Mouse (Mus musculus) testis, adult 2 months (tissue): ENCODE measurements around the gene Vmn2r91. TPM values are rescaled to one million over a fixed set of nuclear protein-coding genes. Genes with fewer than 3 reads are reported as not detected.
"Not testable (repeated sequence)": the region's sequence is repeated elsewhere in the genome, so short reads cannot be mapped to it uniquely, and the experiment has no call there.

ENCODE experiments used
- H3K27ac ChIP-seq: fragments of 200-500 bp; 2 replicates; pipeline ENCODE4 v1.5.1; 2012; ENCODE audit warnings: low read depth, low read length; ENCODE audit not compliant: control insufficient read depth, insufficient read depth
- H3K27me3 ChIP-seq: fragments of 200-500 bp; 2 replicates; pipeline ENCODE4 v1.6.1; 2012; ENCODE audit warnings: mild to moderate bottlenecking, low read length, moderate library complexity; ENCODE audit not compliant: control insufficient read depth, insufficient read depth
- H3K36me3 ChIP-seq: fragments of 200-500 bp; 2 replicates; pipeline ENCODE4 v1.6.1; 2012; ENCODE audit warnings: mild to moderate bottlenecking, low read length; ENCODE audit not compliant: control insufficient read depth, insufficient read depth
- H3K4me1 ChIP-seq: fragments of 200-500 bp; 2 replicates; pipeline ENCODE4 v1.6.1; 2012; ENCODE audit warnings: low read length; ENCODE audit not compliant: control insufficient read depth, insufficient read depth
- H3K4me3 ChIP-seq: fragments of 200-500 bp; 2 replicates; pipeline ENCODE4 v1.5.1; 2012; ENCODE audit warnings: low read depth, mild to moderate bottlenecking, low read length, moderate library complexity, mixed read lengths; ENCODE audit not compliant: control insufficient read depth
- CTCF ChIP-seq: fragments of 200-500 bp; IDR thresholded peaks from 2 replicates; pipeline ENCODE4 v1.5.1; 2012; ENCODE audit warnings: low read depth, mild to moderate bottlenecking, inconsistent platforms, low read length, moderate library complexity; ENCODE audit not compliant: control insufficient read depth, insufficient read depth, insufficient replicate concordance
- POLR2A ChIP-seq: fragments of 200-500 bp; IDR thresholded peaks from 2 replicates; pipeline ENCODE4 v1.6.1; 2012; ENCODE audit warnings: low read depth, mild to moderate bottlenecking, inconsistent platforms, low read length, moderate library complexity; ENCODE audit not compliant: control insufficient read depth
- polyA plus RNA-seq: library from polyadenylated mRNA; depleted of rRNA; stranded (reverse); fragments of >200 nt; gene quantifications from 2 replicates; pipeline ENCODE4 v1.2.3, GENCODE M21; 2012; rRNA removed

Gene Vmn2r91
- polyA plus RNA-seq = not detected in 2 replicates

DNA sequence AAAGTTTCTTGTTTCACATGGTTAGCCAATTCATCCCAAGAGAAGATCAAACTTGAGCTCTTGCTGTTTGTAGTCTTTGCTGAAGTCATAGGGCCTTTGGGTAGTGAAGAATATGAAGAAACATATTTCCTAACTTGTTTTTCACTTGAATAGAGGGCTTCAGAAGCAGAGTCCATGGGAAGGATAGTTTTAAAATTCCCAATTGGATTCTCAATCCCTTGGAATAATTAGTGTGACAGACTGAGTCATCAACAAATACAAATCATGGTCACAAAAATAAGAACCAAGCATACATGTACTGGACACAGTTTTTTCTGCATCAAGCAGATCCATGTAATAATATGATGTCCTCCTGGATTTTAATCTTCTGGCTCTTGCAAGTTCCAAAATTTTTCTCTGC, at the start of gene Vmn2r91:
Vmn2r91 (plus strand) TSS at position 301 of the 400 bp plus-strand sequence.
- H3K4me1 ChIP-seq, H3K27ac ChIP-seq, H3K36me3 ChIP-seq: not testable (repeated sequence)

DNA sequence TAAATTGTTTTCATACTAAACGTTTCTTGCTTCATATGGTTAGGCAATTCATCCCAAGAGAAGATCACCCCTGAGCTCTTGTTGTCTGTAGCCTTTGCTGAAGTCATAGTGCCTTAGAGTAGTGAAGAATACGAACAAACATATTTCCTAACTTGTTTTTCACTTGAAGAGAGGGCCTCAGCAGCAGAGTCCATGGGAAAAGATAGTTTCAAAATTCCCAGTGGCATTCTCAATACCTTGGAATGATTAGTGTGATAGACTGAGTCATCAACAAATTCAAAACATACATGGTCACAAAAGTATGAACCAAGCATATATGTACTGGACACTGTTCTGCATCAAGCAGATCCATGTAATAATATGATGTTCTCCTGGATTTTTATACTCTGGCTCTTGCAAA, 35.7 kb upstream of the Vmn2r91 start, which contains the start of gene Vmn2r124:
Vmn2r124 (plus strand) TSS at position 301 of the 400 bp plus-strand sequence.
- no peak within 1 kb of the TSS for H3K4me3 ChIP-seq
- TF ChIP-seq POLR2A = no peak
- no peak for TF ChIP-seq CTCF
- no peaks in the 10 kb centered on the region for H3K27me3 ChIP-seq
- H3K36me3 ChIP-seq = no peaks in the 10 kb centered on the region
- H3K27ac ChIP-seq = no peak within 1 kb of the TSS
- H3K4me1 ChIP-seq = no peaks in the 10 kb centered on the region

More for the DNA sequence above, at the start of gene Vmn2r91:
- not testable (repeated sequence) for H3K27me3 ChIP-seq, H3K4me3 ChIP-seq

DNA sequence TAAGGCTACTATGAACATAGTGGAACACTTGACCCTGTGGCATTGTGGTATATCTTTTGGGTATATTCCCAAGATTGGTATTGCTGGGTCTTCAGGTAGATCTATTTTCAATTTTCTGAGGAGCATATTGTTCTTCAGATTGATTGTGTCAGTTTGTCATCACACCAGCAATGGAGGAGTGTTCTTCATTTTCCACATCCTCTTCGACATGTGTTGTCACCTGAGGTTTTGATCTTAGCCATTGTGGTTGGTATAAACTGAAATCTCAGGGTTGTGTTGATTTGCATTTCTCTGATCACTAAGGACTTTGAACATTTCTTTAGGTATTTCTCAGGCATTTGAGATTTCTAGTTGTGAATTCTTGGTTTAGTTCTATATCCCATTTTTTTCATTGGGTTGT, 10.8 kb downstream of the Vmn2r91 start:
- H3K27ac ChIP-seq, H3K4me1 ChIP-seq, H3K27me3 ChIP-seq, H3K4me3 ChIP-seq, H3K36me3 ChIP-seq: not testable (repeated sequence)

- not testable (repeated sequence) for H3K27me3 ChIP-seq, H3K4me1 ChIP-seq, H3K36me3 ChIP-seq, H3K27ac ChIP-seq, H3K4me3 ChIP-seq
These were observed 17.4 kb downstream of the Vmn2r91 start for GRCm38 (mm10) chr17:18102265-18102664.

GRCm38 (mm10) chr17:18151587-18151986, 66.8 kb downstream of the Vmn2r91 start, which contains the start of gene Vmn2r92:
Gene Vmn2r92, plus strand, starts transcription at chr17:18151887.
- not testable (repeated sequence) for H3K27me3 ChIP-seq, H3K4me3 ChIP-seq, H3K36me3 ChIP-seq, H3K27ac ChIP-seq, H3K4me1 ChIP-seq

DNA sequence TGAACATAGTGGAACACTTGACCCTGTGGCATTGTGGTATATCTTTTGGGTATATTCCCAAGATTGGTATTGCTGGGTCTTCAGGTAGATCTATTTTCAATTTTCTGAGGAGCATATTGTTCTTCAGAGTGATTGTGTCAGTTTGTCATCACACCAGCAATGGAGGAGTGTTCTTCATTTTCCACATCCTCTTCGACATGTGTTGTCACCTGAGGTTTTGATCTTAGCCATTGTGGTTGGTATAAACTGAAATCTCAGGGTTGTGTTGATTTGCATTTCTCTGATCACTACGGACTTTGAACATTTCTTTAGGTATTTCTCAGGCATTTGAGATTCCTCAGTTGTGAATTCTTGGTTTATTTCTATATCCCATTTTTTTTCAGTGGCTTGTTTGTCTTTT, 76.4 kb downstream of the Vmn2r91 start:
- not testable (repeated sequence) for H3K27ac ChIP-seq, H3K27me3 ChIP-seq, H3K36me3 ChIP-seq

More for the DNA sequence above, 76.4 kb downstream of the Vmn2r91 start:
- not testable (repeated sequence) for H3K4me3 ChIP-seq, H3K4me1 ChIP-seq

Other genes with a start within 250 kb of the Vmn2r91 start
- not detected in 2 replicates for gene Has1, start 229.8 kb upstream of the Vmn2r91 start, polyA plus RNA-seq
- not detected in 2 replicates for gene Fpr1, start 201.1 kb upstream of the Vmn2r91 start, polyA plus RNA-seq
- not detected in 2 replicates for gene Fpr2, start 197.2 kb upstream of the Vmn2r91 start, polyA plus RNA-seq
- gene Fpr3, start 197.2 kb upstream of the Vmn2r91 start, polyA plus RNA-seq = not detected in 2 replicates
- not detected in 2 replicates for gene Fpr-rs4, start 63.3 kb upstream of the Vmn2r91 start, polyA plus RNA-seq
- gene Vmn2r124, start 35.6 kb upstream of the Vmn2r91 start, polyA plus RNA-seq = not detected in 2 replicates
- 0.02 and 0.04 TPM in 2 replicates for gene Vmn2r92, start 66.9 kb downstream of the Vmn2r91 start, polyA plus RNA-seq
- not detected in 2 replicates for gene Vmn2r94, start 192.7 kb downstream of the Vmn2r91 start, polyA plus RNA-seq
- gene Vmn2r93, start 213.1 kb downstream of the Vmn2r91 start, polyA plus RNA-seq = not detected in 2 replicates